Mouse (Mus musculus) layer of hippocampus, adult 9-10 months (tissue): Measurements from ENCODE around the gene 1110032F04Rik.

Experiments used
- DNase-seq: peaks from one replicate; pipeline ENCODE4 v3.0.0; 2022; ENCODE audit warnings: low spot score

The 1110032F04Rik gene

DNA sequence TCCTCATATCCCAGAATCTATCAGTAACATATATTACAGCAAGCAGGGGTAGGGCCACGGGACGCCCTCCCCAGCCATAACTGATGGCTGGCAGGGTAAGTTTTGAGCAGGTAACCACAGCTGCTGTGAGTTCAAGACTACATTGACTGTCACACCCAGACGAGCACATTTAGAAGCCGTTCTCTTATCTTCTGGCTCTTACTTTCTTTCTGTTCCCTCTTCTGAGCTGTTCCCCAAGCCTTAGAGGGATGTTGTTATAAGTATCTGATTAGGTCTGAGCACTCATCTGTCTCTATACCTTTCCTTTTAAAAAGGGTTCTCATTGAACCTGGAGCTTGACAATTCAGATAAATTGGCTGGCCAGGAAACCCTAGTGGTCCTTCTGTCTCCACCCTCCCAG lies 38.1 kb downstream of the 1110032F04Rik start:
- no peak for DNase-seq
